Mouse (Mus musculus) myocyte (in vitro differentiated cells): ENCODE data around the gene 6430531B16Rik.

Experiments used
- CEBPB ChIP-seq: IDR thresholded peaks from 2 replicates; pipeline ENCODE4 v1.6.1; 2011; ENCODE audit warnings: mild to moderate bottlenecking, moderate library complexity; ENCODE audit not compliant: poor library complexity, insufficient read depth, severe bottlenecking
- E2F4 ChIP-seq: IDR thresholded peaks from one replicate; pipeline ENCODE4 v1.6.1; 2011; ENCODE audit warnings: mild to moderate bottlenecking, control low read depth, moderate library complexity; ENCODE audit not compliant: insufficient read depth
- MAX ChIP-seq: IDR thresholded peaks from one replicate; pipeline ENCODE4 v1.6.1; 2011; ENCODE audit warnings: low read depth, mild to moderate bottlenecking, control low read depth
- MYOG ChIP-seq, 3 experiments: IDR thresholded peaks; one replicate each; pipeline ENCODE4 v1.6.1; 2011; ENCODE audit warnings: control low read depth in 2 of 3, low read depth in 2 of 3, mild to moderate bottlenecking in 2 of 3; ENCODE audit not compliant: insufficient read length in 2 of 3, control insufficient read depth in 1 of 3, insufficient read depth in 1 of 3
- POLR2A ChIP-seq: IDR thresholded peaks from one replicate; pipeline ENCODE4 v1.6.1; 2011; ENCODE audit warnings: low read depth, mild to moderate bottlenecking, control low read depth, moderate library complexity; ENCODE audit not compliant: insufficient read length
- POLR2AphosphoS2 ChIP-seq: IDR thresholded peaks from one replicate; pipeline ENCODE4 v1.6.1; 2011; ENCODE audit warnings: low read depth, control low read depth; ENCODE audit not compliant: insufficient read length
- TCF12 ChIP-seq: IDR thresholded peaks from one replicate; pipeline ENCODE4 v1.6.1; 2011; ENCODE audit warnings: mild to moderate bottlenecking, control low read depth; ENCODE audit not compliant: poor library complexity, insufficient read depth, severe bottlenecking
- USF1 ChIP-seq: IDR thresholded peaks from one replicate; pipeline ENCODE4 v1.6.1; 2011; ENCODE audit warnings: low read depth, mild to moderate bottlenecking, control low read depth, moderate library complexity

- TF ChIP-seq POLR2A (no peak), TCF12 (no peak), USF1 (no peak), CEBPB (no peak), MYOG (IDR thresholded peaks at IDR 0.05; ENCODE audit: control insufficient read depth in 1 of 3, insufficient read depth in 1 of 3, insufficient read length in 2 of 3, low read depth in 2 of 3) (no peak), E2F4 (no peak), MAX (no peak), POLR2AphosphoS2 (no peak)
These were observed 23.1 kb downstream of the 6430531B16Rik start for GRCm38 (mm10) chr7:139955505-139955904.
